Mouse (Mus musculus) bone marrow, adult 2 months (tissue): ENCODE measurements around the gene Cdk5. TPM values are rescaled to one million over a fixed set of nuclear protein-coding genes. Genes with fewer than 3 reads are reported as not detected.

ENCODE experiments used
- H3K27ac ChIP-seq: fragments of 200-500 bp; 2 replicates; pipeline ENCODE4 v1.5.1; 2012; ENCODE audit warnings: low read depth, mild to moderate bottlenecking, control low read depth, inconsistent platforms, low read length; ENCODE audit not compliant: control insufficient read depth, poor library complexity, insufficient read depth
- H3K4me1 ChIP-seq: fragments of 200-500 bp; 2 replicates; pipeline ENCODE4 v1.6.1; 2011; ENCODE audit warnings: low read length; ENCODE audit not compliant: control insufficient read depth, insufficient read depth
- H3K4me3 ChIP-seq: fragments of 200-500 bp; replicated peaks from 2 replicates; pipeline ENCODE3; 2011; ENCODE audit warnings: mild to moderate bottlenecking, low read depth, low read length, control low read depth; ENCODE audit not compliant: control insufficient read depth
- CTCF ChIP-seq: fragments of 200-500 bp; IDR thresholded peaks from 2 replicates; pipeline ENCODE4 v1.5.1; 2011; ENCODE audit warnings: low read length, control low read depth; ENCODE audit not compliant: control insufficient read depth, insufficient read depth
- POLR2A ChIP-seq: fragments of 200-500 bp; IDR thresholded peaks from 2 replicates; pipeline ENCODE4 v1.6.1; 2011; ENCODE audit warnings: low read depth, mild to moderate bottlenecking, control low read depth, low read length, borderline replicate concordance; ENCODE audit not compliant: control insufficient read depth
- WGBS: fragments of 180-500 bp; shearing (Covaris S2); methylation state at CpG from one replicate; pipeline ENCODE4 v1.1.7; 2018; 5-methylcytosine and 5-hydroxymethylcytosine counted together
- polyA plus RNA-seq: library from polyadenylated mRNA; stranded (reverse); fragments of >200 nt; gene quantifications from 2 replicates; pipeline ENCODE4 v1.2.4, GENCODE M21; 2011; ENCODE audit warnings: low replicate concordance; ENCODE audit not compliant: missing spikeins, insufficient read depth, insufficient read length

The Cdk5 gene
- polyA plus RNA-seq, 1 experiment, result 54.7 TPM

DNA sequence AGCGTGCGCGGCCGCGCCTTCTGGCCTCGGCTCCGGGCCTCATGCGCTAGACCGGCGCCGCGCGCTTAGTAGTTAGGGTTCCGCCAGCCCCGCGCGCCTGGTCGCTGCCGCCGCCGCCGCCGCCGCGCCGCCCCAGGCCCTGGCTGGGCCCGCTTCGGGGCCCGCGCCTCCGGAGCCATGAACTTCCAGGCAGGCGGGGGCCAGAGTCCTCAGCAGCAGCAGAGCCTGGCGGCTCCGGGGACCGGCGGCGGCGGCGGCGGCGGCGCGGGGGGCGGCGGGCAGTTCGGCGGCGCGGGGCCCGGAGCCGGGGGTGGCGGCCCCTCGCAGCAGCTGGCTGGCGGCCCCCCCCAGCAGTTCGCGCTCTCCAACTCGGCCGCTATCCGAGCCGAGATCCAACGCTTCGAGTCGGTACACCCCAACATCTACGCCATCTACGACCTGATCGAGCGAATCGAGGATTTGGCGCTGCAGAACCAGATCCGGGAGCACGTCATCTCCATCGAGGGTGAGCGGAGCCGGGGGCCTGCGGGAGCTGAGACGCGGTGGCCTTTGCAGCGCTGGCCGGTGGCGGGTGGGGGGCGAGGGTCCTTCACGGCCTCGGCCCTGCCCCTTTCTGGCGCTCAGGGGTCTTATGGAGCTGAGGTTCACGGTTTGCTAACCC is 28.8 kb upstream of the Cdk5 start, which contains the start of gene Agap3:
TSS of gene Agap3 (plus strand) at position 148 of the 661 bp plus-strand sequence.
- peaks cover 2% of the 10 kb centered on the region for H3K4me1 ChIP-seq
- WGBS, result under 1% methylated on average over 85 of the region's 85 CpGs
- H3K27ac ChIP-seq, result peak within 1 kb of the TSS; percentile 89
- peak within 1 kb of the TSS; percentile 71 for H3K4me3 ChIP-seq
- TF ChIP-seq POLR2A, result no peak
- no peak for TF ChIP-seq CTCF

DNA sequence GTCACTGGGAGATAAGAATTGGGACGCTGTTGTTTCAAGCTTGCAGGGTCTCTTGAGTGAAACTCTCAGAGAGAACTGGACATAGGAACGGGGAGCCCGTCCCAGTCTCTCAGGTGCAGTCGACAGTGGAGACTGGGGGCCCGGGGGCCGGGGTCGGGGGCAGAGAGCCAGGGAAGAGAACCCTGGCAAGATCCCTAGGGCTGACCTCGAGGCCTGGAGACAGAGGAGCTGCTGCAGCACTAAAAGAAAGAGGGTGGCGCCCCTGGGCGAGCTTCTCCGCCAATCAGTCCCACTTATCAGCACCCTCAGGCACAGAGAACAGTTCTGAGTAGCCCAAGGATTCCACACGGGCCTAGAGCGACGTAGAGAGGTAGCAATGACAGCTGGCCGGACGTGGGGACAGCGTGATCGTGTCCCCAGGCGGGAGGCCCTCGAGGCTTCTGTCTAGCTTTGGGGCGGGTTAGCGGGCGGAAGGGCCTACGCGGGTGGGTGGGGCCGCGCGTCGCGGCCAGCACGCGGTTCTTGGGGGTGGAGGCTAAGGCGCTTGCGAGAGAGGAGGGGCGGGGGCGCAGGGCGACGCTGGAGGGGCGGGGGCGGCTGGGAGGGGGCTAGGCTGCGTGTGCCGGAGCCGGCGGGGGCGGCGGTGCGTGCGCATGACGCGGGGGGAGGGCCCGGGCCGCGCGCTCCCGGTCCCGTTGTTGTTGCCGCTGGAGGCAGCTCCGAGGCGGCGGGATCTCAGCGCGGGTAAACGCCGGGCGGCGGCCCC is 28.1 kb upstream of the Cdk5 start:
- peak overlapping the region; percentile 89 for H3K27ac ChIP-seq
- peaks cover 2% of the 10 kb centered on the region for H3K4me1 ChIP-seq
- WGBS, result 4% methylated on average over 59 of the region's 66 CpGs
- H3K4me3 ChIP-seq, result peak overlapping the region; percentile 70
- TF ChIP-seq POLR2A, result peak; percentile 81
- TF ChIP-seq CTCF, result peak; percentile 0; the same call in 1 of the 2 replicates

- Histone ChIP-seq H3K4me1 (peaks cover 1% of the 10 kb centered on the region; the same call in 1 of the 2 replicates), H3K4me3 (peak within 1 kb of the TSS; percentile 65), H3K27ac (peak within 1 kb of the TSS; percentile 48)
- TF ChIP-seq CTCF (no peak; the same call in 1 of the 2 replicates), POLR2A (peak; percentile 40; the same call in 1 of the 2 replicates)
- WGBS, result 3% methylated on average over 34 of the region's 34 CpGs
Measured at GRCm38 (mm10) chr5:24447624-24448298, 24.4 kb upstream of the Cdk5 start, which contains the start of gene Tmub1. Gene Tmub1, minus strand, starts transcription at chr5:24447854.

DNA sequence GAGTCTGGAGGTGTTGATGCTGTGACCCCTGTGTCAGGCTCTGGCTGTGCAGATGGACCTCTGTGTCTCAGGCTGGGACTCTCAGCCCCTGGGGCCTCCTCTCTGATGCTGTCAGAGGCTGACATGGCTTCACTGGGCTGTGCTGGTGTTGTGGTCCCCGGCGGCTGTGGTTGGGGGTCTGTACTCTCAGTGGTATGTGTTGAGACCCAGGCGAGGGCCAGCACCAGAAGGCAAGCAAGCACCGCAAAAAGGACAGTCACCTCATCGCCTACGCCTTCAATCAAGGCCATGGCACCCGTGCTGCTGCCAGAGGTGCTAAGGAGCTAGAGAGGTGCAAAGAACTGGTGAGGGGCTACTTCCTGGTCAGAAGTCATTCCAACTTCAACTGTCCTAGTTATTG is 23.3 kb upstream of the Cdk5 start:
- no peak for TF ChIP-seq POLR2A
- TF ChIP-seq CTCF, result no peak
- no peak overlapping the region for H3K27ac ChIP-seq
- WGBS, result 92% methylated on average over 7 of the region's 7 CpGs
- H3K4me1 ChIP-seq, result peaks cover 1% of the 10 kb centered on the region; the same call in 1 of the 2 replicates
- no peak overlapping the region for H3K4me3 ChIP-seq

- H3K27ac ChIP-seq, result peak overlapping the region; percentile 86
- peak overlapping the region; percentile 87 for H3K4me3 ChIP-seq
- no peak for TF ChIP-seq CTCF
- TF ChIP-seq POLR2A, result no peak
- 72% methylated on average over 20 of the region's 20 CpGs for WGBS
- H3K4me1 ChIP-seq, result peaks cover 1% of the 10 kb centered on the region; the same call in 1 of the 2 replicates
Measured at GRCm38 (mm10) chr5:24445428-24446080, 22.2 kb upstream of the Cdk5 start.

DNA sequence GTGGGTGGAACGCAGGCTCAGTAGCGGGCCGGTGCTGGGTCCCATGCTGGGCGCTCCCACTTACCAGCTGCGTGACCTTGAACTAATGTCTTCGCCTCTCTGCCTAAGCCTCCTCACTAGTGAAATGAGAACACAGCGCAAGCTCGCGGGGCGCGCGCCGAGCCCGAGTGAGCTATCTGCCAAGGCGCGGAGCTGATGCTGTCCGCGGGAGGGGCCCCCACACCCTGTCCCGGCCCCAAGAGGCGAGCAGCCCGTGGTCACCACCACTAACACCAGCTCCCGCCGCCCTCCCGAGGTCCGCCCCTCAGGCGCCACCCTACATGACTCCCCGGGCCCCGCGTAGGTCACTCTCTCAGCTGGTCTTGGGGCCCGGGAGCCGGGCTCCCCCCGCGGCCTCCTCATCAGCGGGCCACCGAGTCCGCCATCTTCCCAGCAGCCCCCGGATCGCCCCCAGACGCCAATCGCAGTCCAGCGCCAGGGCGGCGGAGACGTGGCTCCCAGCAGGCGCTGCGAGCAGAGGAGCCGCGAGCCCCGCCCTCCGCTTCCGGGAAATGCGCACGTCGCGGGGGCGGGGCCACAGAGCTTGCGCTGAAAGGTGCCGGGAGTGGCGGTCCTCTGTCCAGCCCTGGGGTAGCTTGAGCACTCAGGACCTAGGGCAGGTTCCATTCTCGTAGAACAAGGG is 21.6 kb upstream of the Cdk5 start, which contains the start of gene Fastk:
TSS of gene Fastk (minus strand) at position 542 of the 682 bp plus-strand sequence.
- TF ChIP-seq CTCF (peak; percentile 4; the same call in 1 of the 2 replicates), POLR2A (peak; percentile 74; the same call in 1 of the 2 replicates)
- peak within 1 kb of the TSS; percentile 86 for H3K27ac ChIP-seq
- WGBS, result under 1% methylated on average over 60 of the region's 60 CpGs
- peak within 1 kb of the TSS; percentile 87 for H3K4me3 ChIP-seq
- H3K4me1 ChIP-seq, result peaks cover 1% of the 10 kb centered on the region; the same call in 1 of the 2 replicates

DNA sequence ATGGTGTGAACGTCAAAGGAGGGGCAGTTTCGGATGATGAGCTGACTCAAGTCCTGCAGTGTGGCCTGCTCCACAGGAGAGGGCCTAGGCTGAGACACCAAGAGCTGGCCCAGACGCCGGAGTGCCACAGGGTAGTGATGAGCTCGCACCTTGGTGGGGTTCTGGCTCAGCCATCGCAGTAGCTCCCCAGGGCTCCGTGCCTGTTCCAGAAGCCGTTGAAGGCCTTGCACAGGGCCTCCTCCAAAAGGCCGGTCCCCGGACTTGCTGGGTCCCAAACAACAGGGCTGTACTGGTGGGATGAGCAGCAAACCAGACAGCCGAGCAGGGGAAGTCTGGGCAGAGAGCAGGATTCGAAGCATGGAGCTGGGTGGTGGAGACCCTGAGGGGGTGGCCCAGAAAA is 20.6 kb upstream of the Cdk5 start:
- Histone ChIP-seq H3K4me1 (peaks cover 1% of the 10 kb centered on the region; the same call in 1 of the 2 replicates), H3K4me3 (peak overlapping the region; percentile 19), H3K27ac (no peak overlapping the region)
- TF ChIP-seq POLR2A (no peak), CTCF (no peak)
- WGBS, result 85% methylated on average over 12 of the region's 12 CpGs
